Mouse (Mus musculus) liver, embryonic 14.5 days (tissue): ENCODE measurements at regions not wholly inside any gene's neighbourhood (a gene's known extent, or its start where the extent isn't known, plus 50 kb on each side); places are given as distances from the start of the nearest gene placed in this dataset.

Experiments used
- ATAC-seq: fragments of 200-750 bp; cut with Nextera tagmentation; 2 replicates; pipeline ENCODE4 v1.8.0; 2017; ENCODE audit warnings: moderate number of reproducible peaks, mild to moderate bottlenecking, moderate library complexity; ENCODE audit not compliant: insufficient read depth
- DNase-seq, 3 experiments: peaks; one replicate each; pipeline ENCODE4 v3.0.0-alpha.2; 2012 to 2013; ENCODE audit warnings: low read depth in 3 of 3, low spot score in 3 of 3
- H3K27ac ChIP-seq: fragments of 300-500 bp; sonication (generic); 2 replicates; pipeline ENCODE4 v1.5.1; 2014; ENCODE audit warnings: moderate library complexity, mild to moderate bottlenecking, control low read depth, inconsistent platforms
- H3K27me3 ChIP-seq: fragments of 300-500 bp; sonication (generic); 2 replicates; pipeline ENCODE4 v1.6.1; 2014; ENCODE audit warnings: mild to moderate bottlenecking, low read length, moderate library complexity; ENCODE audit not compliant: control insufficient read depth, insufficient read depth
- H3K36me3 ChIP-seq: fragments of 300-500 bp; sonication (generic); replicated peaks from 2 replicates; pipeline ENCODE4 v1.6.1; 2014; ENCODE audit warnings: low read depth; ENCODE audit not compliant: control insufficient read depth, insufficient read depth
- H3K4me1 ChIP-seq, 2 experiments: fragments of 200-500 bp in 1 of 2; fragments of 300-500 bp in 1 of 2; sonication (generic) in 1 of 2; replicated peaks; 2 replicates each; pipeline ENCODE4 v1.6.1; 2012 to 2014; ENCODE audit warnings: antibody characterized with exemption in 1 of 2, inconsistent platforms in 1 of 2, low read length in 1 of 2; ENCODE audit not compliant: control insufficient read depth in 2 of 2, insufficient read depth in 2 of 2
- H3K4me2 ChIP-seq: fragments of 300-500 bp; sonication (generic); 2 replicates; pipeline ENCODE4 v1.6.1; 2014; ENCODE audit warnings: low read depth, mild to moderate bottlenecking, control low read depth, moderate library complexity
- H3K4me3 ChIP-seq, 2 experiments: fragments of 200-500 bp in 1 of 2; fragments of 300-500 bp in 1 of 2; sonication (generic) in 1 of 2; 2 replicates each; pipeline ENCODE4 v1.5.1; 2012 to 2014; ENCODE audit warnings: low read depth in 2 of 2, low read length in 2 of 2, mild to moderate bottlenecking in 2 of 2, control low read depth in 1 of 2, inconsistent platforms in 1 of 2, moderate library complexity in 1 of 2; ENCODE audit not compliant: insufficient read depth in 1 of 2
- H3K9ac ChIP-seq: fragments of 300-500 bp; sonication (generic); replicated peaks from 2 replicates; pipeline ENCODE4 v1.6.1; 2014; ENCODE audit warnings: mild to moderate bottlenecking, control low read depth, moderate library complexity
- H3K9me3 ChIP-seq: fragments of 300-500 bp; sonication (generic); 2 replicates; pipeline ENCODE4 v1.6.1; 2016; ENCODE audit warnings: low read length, mixed read lengths; ENCODE audit not compliant: control insufficient read depth
- CTCF ChIP-seq: IDR thresholded peaks from 2 replicates; pipeline ENCODE4 v1.5.1; 2016; ENCODE audit warnings: antibody characterized with exemption, low read depth, control low read depth
- EP300 ChIP-seq: IDR thresholded peaks from 2 replicates; pipeline ENCODE4 v1.6.1; 2016; ENCODE audit warnings: antibody characterized with exemption, low read depth
- WGBS: fragments of 180-500 bp; shearing (Covaris S2); extraction: QIAGEN DNeasy Blood & Tissue Kit; methylation state at CpG from one replicate; pipeline ENCODE4 v1.1.7; 2014; ENCODE audit not compliant: insufficient replicate concordance; 5-methylcytosine and 5-hydroxymethylcytosine counted together

- H3K27me3 ChIP-seq = no peaks in the 10 kb centered on the region
- H3K36me3 ChIP-seq = no peaks in the 10 kb centered on the region
- whole genome bisulfite sequencing = 25% methylated on average over 3 of the region's 3 CpGs
- no peak for TF ChIP-seq CTCF
- TF ChIP-seq EP300 = no peak
- peaks cover 19 to 20% of the 10 kb centered on the region in 2 experiments for H3K4me1 ChIP-seq
- no peak overlapping the region for H3K9ac ChIP-seq
- H3K4me3 ChIP-seq = no peak overlapping the region
- peak; percentile 17; the same call in 1 of the 2 replicates for ATAC-seq
- H3K9me3 ChIP-seq = no peaks in the 10 kb centered on the region
- H3K4me2 ChIP-seq = no peak overlapping the region
- H3K27ac ChIP-seq = no peak overlapping the region; the same call in 1 of the 2 replicates
- DNase-seq = no peak
Measured at GRCm38 (mm10) chr2:84080228-84080627, 89.9 kb downstream of the Gm13691 start.

- TF ChIP-seq EP300 (no peak), CTCF (no peak)
- DNase-seq (no peak), ATAC-seq (no peak)
- H3K36me3 ChIP-seq = no peaks in the 10 kb centered on the region
- no peak overlapping the region for H3K9ac ChIP-seq
- WGBS = 61% methylated on average over 1 of the region's 1 CpGs
- H3K27me3 ChIP-seq = no peaks in the 10 kb centered on the region
- no peak overlapping the region for H3K4me2 ChIP-seq
- no peak overlapping the region for H3K27ac ChIP-seq
- H3K4me3 ChIP-seq = no peak overlapping the region
- no peaks in the 10 kb centered on the region for H3K9me3 ChIP-seq
- no peaks in the 10 kb centered on the region for H3K4me1 ChIP-seq
Measured at GRCm38 (mm10) chr2:84094751-84095150, 104.4 kb downstream of the Gm13691 start.

- Histone ChIP-seq H3K4me3 (no peak overlapping the region), H3K4me2 (no peak overlapping the region), H3K9me3 (no peaks in the 10 kb centered on the region), H3K4me1 (no peaks in the 10 kb centered on the region), H3K27ac (no peak overlapping the region), H3K27me3 (no peaks in the 10 kb centered on the region), H3K9ac (no peak overlapping the region), H3K36me3 (no peaks in the 10 kb centered on the region)
- 70% methylated on average over 4 of the region's 4 CpGs for WGBS
- ATAC-seq = no peak
- no peak for DNase-seq
- no peak for TF ChIP-seq EP300
- no peak for TF ChIP-seq CTCF
Measured at GRCm38 (mm10) chr2:84098746-84099145, 108.4 kb downstream of the Gm13691 start.

GRCm38 (mm10) chr2:84113562-84113961 lies 123.2 kb downstream of the Gm13691 start:
- 43% methylated on average over 6 of the region's 6 CpGs for WGBS
- DNase-seq = no peak
- no peak overlapping the region for H3K27ac ChIP-seq

GRCm38 (mm10) chr2:84119839-84120238 lies 129.5 kb downstream of the Gm13691 start:
- no peaks in the 10 kb centered on the region for H3K4me1 ChIP-seq
- ATAC-seq (no peak), DNase-seq (no peak)
- H3K27ac ChIP-seq = no peak overlapping the region
- no peaks in the 10 kb centered on the region for H3K36me3 ChIP-seq
- no peaks in the 10 kb centered on the region for H3K9me3 ChIP-seq
- no peak overlapping the region for H3K4me3 ChIP-seq
- TF ChIP-seq EP300 (no peak), CTCF (no peak)
- no peak overlapping the region for H3K9ac ChIP-seq
- no peaks in the 10 kb centered on the region for H3K27me3 ChIP-seq
- H3K4me2 ChIP-seq = no peak overlapping the region
- WGBS = 86% methylated on average over 2 of the region's 2 CpGs

More at GRCm38 (mm10) chr2:84113562-84113961, 123.2 kb downstream of the Gm13691 start:
- no peak overlapping the region for H3K4me3 ChIP-seq
- H3K36me3 ChIP-seq = no peaks in the 10 kb centered on the region
- TF ChIP-seq CTCF = no peak
- no peak for TF ChIP-seq EP300
- no peaks in the 10 kb centered on the region for H3K9me3 ChIP-seq
- H3K4me1 ChIP-seq = no peaks in the 10 kb centered on the region
- no peaks in the 10 kb centered on the region for H3K27me3 ChIP-seq
- no peak for ATAC-seq
- H3K4me2 ChIP-seq = no peak overlapping the region
- no peak overlapping the region for H3K9ac ChIP-seq
